Mouse (Mus musculus) ovary, adult 18-20 months (tissue): ENCODE measurements around the gene H2-K1.
A peak's percentile ranks its signal among the peaks of the same experiment; 100 is the strongest.

Experiments used
- DNase-seq: peaks from one replicate; pipeline ENCODE4 v3.0.0; 2022; ENCODE audit warnings: low spot score, mixed read lengths

The H2-K1 gene

DNA sequence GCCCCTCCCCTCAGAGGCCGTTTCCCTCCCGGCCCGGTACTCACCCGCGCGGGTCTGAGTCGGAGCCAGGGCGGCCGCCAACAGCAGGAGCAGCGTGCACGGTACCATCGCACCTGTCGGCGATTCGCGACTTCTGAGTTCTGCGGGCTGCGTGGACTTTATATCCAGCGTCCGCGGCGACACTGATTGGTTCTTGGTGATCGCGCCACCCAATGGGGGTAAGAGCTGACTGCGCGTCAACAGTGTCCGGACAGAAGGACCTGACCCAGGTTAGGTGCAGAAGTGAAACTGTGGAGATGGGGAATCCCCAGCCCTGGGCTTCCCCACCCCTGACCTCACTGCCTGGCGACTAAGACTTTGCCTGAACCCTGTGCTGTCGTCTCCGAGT lies at the start of gene H2-K1:
Gene H2-K1, minus strand, starts transcription at position 198 of the 388 bp plus-strand sequence.
- peak; percentile 85 for DNase-seq

DNA sequence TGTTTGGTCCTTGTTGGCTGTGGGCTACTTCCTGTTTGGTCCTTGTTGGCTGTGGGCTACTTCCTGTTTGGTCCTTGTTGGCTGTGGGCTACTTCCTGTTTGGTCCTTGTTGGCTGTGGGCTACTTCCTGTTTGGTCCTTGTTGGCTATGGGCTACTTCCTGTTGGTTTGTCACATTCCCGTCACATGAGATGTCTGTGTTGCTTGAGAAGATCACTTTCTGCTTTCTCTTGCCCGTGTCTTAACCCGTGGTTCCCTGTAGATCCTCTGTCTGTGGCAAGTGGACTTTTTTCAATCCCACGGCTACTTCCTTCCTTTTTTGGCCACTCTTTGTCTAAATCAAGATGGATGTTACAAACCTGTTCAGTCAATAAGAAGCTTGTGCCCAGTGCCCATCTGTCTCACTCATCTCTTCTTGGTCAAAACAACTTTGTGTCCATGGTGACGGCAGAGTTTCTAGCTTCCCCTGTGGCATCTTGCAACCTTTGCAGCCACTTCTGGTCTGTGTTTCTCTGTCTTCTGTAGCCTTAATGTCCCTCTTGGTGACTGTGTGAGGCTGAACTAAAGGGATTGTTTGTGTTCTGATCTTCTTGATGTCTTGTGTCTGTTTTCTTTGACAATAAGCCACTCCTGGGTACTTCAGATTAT lies 47.4 kb upstream of the H2-K1 start:
- DNase-seq = no peak

- no peak for DNase-seq
Observed at GRCm38 (mm10) chr17:34045941-34046340, 45.8 kb upstream of the H2-K1 start.

DNA sequence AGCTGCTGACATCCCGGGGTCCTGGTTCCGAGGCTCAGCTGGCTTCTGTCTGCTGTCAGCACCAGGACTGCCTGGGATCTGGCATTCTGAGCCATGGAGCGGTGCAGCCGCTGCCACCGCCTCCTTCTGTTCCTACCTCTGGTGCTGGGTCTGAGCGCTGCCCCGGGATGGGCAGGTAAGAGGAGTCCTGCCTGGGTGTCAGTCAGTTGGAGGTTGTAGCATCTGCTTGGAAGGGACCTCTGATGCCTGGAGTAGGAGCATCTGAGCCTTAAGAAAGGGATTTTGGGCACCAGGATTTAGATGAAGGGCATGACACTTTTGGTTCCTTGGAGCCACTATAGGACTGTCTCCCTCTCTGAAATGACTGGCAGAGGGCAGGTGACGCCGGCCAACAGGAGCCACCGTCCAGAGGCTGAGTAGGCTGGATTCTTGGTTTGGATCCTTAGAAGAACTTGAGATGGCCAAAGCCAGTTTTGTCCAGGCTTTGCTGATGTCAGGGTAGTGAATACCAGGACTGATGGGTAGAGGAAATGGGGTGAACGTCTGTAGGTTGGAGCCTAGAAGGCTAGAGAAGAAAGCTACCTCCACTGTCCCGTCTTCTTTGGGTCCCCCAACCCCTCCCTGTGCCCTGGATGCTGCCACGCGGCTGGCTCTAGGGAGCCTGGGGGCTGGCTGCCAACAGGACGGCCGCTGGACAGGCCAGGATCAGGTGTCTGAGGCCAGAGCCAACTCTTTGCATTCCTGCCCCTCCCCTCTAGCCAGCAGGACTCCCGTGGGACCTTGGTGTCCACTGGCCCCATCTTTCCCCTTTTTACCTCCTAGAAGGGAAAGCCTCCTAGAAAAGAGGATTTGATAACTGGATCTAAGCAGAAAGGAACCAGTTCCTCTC lies 39.7 kb upstream of the H2-K1 start:
- DNase-seq = no peak

GRCm38 (mm10) chr17:34038878-34039561 lies 38.9 kb upstream of the H2-K1 start, which contains the start of gene Col11a2:
TSS of gene Col11a2 (plus strand) at chr17:34039437.
- no peak for DNase-seq

- DNase-seq = no peak
Observed at GRCm38 (mm10) chr17:34038440-34038839, 38.3 kb upstream of the H2-K1 start.

DNA sequence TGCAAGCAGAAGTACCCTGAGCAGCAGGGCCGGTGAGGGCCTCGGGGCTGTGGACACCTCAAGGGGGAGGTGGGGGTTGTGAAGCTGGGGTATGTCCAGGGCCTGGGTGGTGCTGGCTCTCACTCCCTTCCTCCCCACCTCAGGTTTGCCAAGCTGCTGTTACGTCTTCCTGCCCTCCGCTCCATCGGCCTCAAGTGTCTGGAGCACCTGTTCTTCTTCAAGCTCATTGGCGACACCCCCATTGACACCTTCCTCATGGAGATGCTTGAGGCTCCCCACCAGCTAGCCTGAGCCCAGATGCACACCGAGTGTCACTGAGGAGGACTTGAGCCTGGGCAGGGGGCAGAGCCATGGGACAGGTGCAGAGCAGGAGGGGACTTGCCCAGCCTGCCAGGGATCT lies 37.1 kb upstream of the H2-K1 start:
- no peak for DNase-seq

- DNase-seq = no peak
Observed at GRCm38 (mm10) chr17:34036647-34037046, 36.5 kb upstream of the H2-K1 start.

DNA sequence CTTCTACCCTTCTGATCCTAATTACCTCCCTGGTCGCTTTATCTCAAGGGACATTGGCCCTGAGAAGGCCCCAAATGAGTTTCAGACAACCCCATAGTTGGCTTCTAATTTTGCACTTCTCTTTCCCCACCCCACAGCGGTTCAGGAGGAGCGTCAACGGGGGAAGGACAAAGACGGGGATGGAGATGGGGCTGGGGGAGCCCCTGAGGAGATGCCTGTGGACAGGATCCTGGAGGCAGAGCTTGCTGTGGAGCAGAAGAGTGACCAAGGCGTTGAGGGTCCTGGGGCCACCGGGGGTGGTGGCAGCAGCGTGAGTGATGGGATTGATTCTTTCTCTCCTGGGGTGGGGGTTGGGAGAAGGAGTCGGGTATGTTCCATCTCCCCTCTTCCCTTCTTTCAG lies 35.4 kb upstream of the H2-K1 start:
- no peak for DNase-seq

GRCm38 (mm10) chr17:34034064-34034463 lies 33.9 kb upstream of the H2-K1 start:
- no peak for DNase-seq

GRCm38 (mm10) chr17:34033441-34033840 lies 33.3 kb upstream of the H2-K1 start:
- DNase-seq = no peak

DNA sequence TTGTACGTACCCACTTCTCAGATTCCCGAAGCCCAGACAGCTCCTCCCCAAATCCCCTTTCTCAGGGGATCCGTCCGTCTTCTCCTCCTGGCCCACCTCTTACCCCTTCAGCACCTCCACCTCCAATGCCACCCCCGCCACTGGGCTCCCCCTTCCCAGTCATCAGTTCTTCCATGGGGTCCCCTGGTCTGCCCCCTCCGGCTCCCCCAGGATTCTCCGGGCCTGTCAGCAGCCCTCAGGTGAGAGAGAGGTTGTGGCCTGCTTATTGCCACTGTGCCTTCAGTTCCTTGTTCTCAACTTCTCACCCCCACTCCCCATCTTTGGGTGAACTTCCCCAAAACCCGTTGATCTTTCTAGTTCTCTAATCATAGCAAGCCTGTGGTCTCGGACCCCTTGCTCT lies 32.7 kb upstream of the H2-K1 start:
- DNase-seq = no peak

DNA sequence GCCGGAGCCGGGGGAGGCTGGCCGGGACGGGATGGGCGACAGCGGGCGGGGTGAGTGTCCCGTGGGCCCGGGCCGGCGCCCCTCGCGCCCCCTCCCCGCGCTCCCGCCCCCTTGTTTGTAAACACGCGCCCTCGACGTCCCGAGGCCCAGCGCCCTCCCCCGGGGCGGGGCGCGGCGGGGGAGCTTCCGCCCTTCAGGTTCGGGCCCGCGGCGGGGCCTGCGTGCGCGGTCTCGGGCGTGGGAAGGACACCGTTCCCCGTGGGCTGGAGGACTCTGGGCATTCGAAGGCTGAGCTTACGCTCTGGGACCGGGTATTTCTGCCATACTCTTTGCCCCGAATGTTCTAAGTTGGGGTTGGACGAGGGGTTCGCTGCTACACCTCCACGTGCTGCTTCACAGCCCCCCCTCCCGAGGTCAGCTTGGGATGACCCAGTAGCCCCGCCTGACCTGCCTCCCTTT lies 32.1 kb upstream of the H2-K1 start:
- DNase-seq = no peak

DNA sequence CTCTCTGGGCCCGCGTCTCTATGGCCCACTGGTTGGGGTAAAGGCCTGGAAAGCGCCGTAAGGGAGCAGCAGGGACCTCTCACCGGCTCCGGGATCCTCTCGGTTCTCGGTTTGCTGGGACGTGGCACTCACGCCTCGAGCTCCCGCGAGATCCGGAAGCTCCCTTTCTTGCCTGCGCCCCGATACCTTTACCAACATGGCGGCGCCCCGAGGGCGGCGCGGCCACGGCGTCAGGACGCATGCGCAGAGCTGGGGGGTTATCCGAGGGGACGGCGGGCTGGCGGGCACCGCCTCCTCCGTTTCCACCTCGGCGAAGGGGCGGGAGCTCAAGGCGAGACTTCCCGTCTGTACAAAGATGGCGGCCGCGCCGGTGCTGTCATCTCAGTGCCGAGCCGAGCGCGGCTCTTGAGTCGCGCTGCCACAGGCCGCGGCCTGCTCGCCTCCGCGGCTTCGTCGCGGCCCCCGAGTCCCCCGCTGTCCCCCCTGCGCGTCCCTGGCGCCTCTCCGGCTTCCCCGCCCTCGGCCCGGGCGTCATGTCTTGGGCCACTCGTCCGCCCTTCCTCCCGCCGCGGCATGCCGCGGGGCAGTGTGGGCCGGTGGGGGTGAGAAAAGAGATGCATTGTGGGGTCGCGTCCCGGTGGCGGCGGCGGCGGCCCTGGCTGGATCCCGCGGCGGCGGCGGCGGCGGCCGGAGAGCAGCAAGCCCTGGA lies 31.5 kb upstream of the H2-K1 start, which contains the start of the genes Slc39a7 and Rxrb:
Gene Slc39a7, minus strand, starts transcription at position 218 of the 709 bp plus-strand sequence.
Gene Rxrb, plus strand, starts transcription at position 348 of the 709 bp plus-strand sequence.
- peak; percentile 97 for DNase-seq

GRCm38 (mm10) chr17:34030861-34031326 lies 30.7 kb upstream of the H2-K1 start:
- DNase-seq = no peak

GRCm38 (mm10) chr17:34029890-34030595 lies 29.9 kb upstream of the H2-K1 start:
- no peak for DNase-seq

DNA sequence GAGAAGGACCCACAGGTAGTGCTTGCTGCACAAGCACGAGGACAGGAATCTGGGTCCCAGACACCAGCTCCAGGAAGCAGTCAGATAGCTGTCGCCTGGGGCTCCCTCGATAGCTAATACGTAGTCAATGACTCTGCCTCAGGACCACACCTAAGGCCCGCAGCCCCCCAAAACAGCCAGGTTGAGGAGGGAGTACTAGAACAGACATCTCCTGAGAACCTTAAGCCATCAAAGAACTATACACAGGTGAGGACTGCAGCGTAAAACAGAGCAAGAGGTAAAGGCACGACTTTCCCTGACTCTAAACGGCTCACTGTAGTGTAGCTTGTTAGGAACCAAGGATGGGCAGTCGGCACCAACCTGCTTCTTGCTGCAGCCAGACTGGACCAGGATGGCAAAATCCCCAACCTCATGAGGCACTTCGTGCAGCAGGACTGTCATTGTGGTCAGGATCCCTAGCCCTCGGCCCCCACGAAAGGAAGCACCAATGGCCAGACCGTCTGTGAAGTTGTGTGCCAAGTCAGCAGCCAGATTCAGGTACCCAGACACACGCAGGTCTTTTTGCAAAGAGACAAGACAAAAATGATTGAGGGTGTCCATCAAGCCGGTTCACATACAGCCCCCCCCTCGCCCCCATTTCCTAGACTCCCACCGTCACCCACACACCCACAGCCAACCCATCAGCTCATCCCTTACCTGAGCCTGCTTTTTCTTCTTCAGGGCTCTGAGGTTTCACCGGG lies 29.2 kb upstream of the H2-K1 start:
- no peak for DNase-seq

- no peak for DNase-seq
Observed at GRCm38 (mm10) chr17:34028501-34029149, 28.5 kb upstream of the H2-K1 start.

DNA sequence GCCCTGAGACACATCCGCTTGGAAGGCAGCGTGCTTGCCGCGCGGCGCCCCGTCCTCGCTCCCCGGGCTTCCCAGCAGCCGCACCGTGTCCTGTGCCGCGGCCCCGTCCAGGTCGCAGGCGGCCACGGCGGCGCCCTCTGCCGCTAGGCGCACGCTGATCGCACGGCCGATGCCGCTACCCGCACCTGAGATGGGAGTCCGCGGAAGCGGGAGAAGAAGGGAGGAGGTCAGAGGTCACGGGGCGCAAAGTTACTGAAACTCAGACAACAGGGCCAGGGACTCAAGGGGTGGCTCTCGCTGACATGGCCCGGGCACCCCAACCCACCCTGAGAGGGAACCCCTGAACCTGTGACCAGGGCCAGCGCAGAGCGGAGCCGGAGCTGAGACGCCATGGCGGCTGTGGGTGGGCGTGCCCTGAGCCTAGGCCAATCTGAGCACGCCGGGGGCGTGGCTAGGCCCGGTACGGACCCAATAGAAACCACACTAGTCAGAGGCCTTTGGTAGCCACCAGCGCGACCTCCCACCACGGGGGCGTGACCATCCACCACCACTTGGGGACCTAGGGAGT lies 27.6 kb upstream of the H2-K1 start, which contains the start of gene H2-Ke6:
Gene H2-Ke6, minus strand, starts transcription at position 405 of the 568 bp plus-strand sequence.
- DNase-seq = peak; percentile 89
